Mouse (Mus musculus): ENCODE measurements at regions not wholly inside any gene's neighbourhood (a gene's known extent, or its start where the extent isn't known, plus 50 kb on each side); places are given as distances from the start of the nearest gene placed in this dataset.

GRCm38 (mm10) chr10:17235955-17236650, 486.9 kb upstream of the Cited2 start:
- TF ChIP-seq CTCF (conservative IDR thresholded peaks at IDR 0.05; ENCODE audit: insufficient read depth, insufficient read length, low read depth, low read length) = no peak
- TF ChIP-seq POLR2A (IDR thresholded peaks at IDR 0.05; ENCODE audit: low read depth, low read length) = no peak
- H3K4me3 ChIP-seq (ENCODE audit: insufficient read depth, low read depth, low read length) = no peak overlapping the region
- H3K27me3 ChIP-seq (replicated peaks; ENCODE audit: control insufficient read depth, insufficient read depth, low read length) = no peaks in the 10 kb centered on the region
- H3K4me1 ChIP-seq (ENCODE audit: control insufficient read depth, insufficient read depth, low read length) = no peaks in the 10 kb centered on the region; the same call in 1 of the 2 replicates
- no peak overlapping the region for H3K27ac ChIP-seq (ENCODE audit: insufficient read depth, low read depth, low read length)
- DNase-seq = no peak
- WGBS = 63% methylated on average over 10 of the region's 10 CpGs
- no peaks in the 10 kb centered on the region for H3K36me3 ChIP-seq (ENCODE audit: control insufficient read depth, insufficient read depth, low read length)

- Histone ChIP-seq H3K4me1 (ENCODE audit: control insufficient read depth, insufficient read depth, low read length) (no peaks in the 10 kb centered on the region; the same call in 1 of the 2 replicates), H3K36me3 (ENCODE audit: control insufficient read depth, insufficient read depth, low read length) (no peaks in the 10 kb centered on the region), H3K4me3 (ENCODE audit: insufficient read depth, low read depth, low read length) (no peak overlapping the region), H3K27me3 (replicated peaks; ENCODE audit: control insufficient read depth, insufficient read depth, low read length) (no peaks in the 10 kb centered on the region), H3K27ac (ENCODE audit: insufficient read depth, low read depth, low read length) (no peak overlapping the region)
- WGBS = 63% methylated on average over 2 of the region's 2 CpGs
- DNase-seq = no peak
- no peak for TF ChIP-seq POLR2A (IDR thresholded peaks at IDR 0.05; ENCODE audit: low read depth, low read length)
- no peak for TF ChIP-seq CTCF (conservative IDR thresholded peaks at IDR 0.05; ENCODE audit: insufficient read depth, insufficient read length, low read depth, low read length)
Measured at GRCm38 (mm10) chr10:17236761-17237160, 486.3 kb upstream of the Cited2 start.

GRCm38 (mm10) chr10:17237463-17237862, 485.6 kb upstream of the Cited2 start:
- no peak overlapping the region for H3K27ac ChIP-seq (ENCODE audit: insufficient read depth, low read depth, low read length)
- H3K4me3 ChIP-seq (ENCODE audit: insufficient read depth, low read depth, low read length) = no peak overlapping the region
- no peaks in the 10 kb centered on the region for H3K27me3 ChIP-seq (replicated peaks; ENCODE audit: control insufficient read depth, insufficient read depth, low read length)
- DNase-seq = no peak
- no peaks in the 10 kb centered on the region; the same call in 1 of the 2 replicates for H3K4me1 ChIP-seq (ENCODE audit: control insufficient read depth, insufficient read depth, low read length)
- WGBS = 55% methylated on average over 11 of the region's 11 CpGs
- TF ChIP-seq CTCF (conservative IDR thresholded peaks at IDR 0.05; ENCODE audit: insufficient read depth, insufficient read length, low read depth, low read length) (no peak), POLR2A (IDR thresholded peaks at IDR 0.05; ENCODE audit: low read depth, low read length) (no peak)
- H3K36me3 ChIP-seq (ENCODE audit: control insufficient read depth, insufficient read depth, low read length) = no peaks in the 10 kb centered on the region

- no peak overlapping the region for H3K27ac ChIP-seq (ENCODE audit: insufficient read depth, low read depth, low read length)
- 81% methylated on average over 12 of the region's 12 CpGs for WGBS
- H3K27me3 ChIP-seq (replicated peaks; ENCODE audit: control insufficient read depth, insufficient read depth, low read length) = no peaks in the 10 kb centered on the region
Measured at GRCm38 (mm10) chr10:17237918-17238850, 484.8 kb upstream of the Cited2 start.

GRCm38 (mm10) chr10:17248270-17248669, 474.7 kb upstream of the Cited2 start:
- H3K36me3 ChIP-seq (ENCODE audit: control insufficient read depth, insufficient read depth, low read length) = no peaks in the 10 kb centered on the region
- DNase-seq = no peak
- no peak overlapping the region for H3K4me3 ChIP-seq (ENCODE audit: insufficient read depth, low read depth, low read length)
- WGBS = 56% methylated on average over 2 of the region's 2 CpGs
- H3K4me1 ChIP-seq (ENCODE audit: control insufficient read depth, insufficient read depth, low read length) = no peaks in the 10 kb centered on the region
- no peaks in the 10 kb centered on the region for H3K27me3 ChIP-seq (replicated peaks; ENCODE audit: control insufficient read depth, insufficient read depth, low read length)
- H3K27ac ChIP-seq (ENCODE audit: insufficient read depth, low read depth, low read length) = no peak overlapping the region
- TF ChIP-seq CTCF (conservative IDR thresholded peaks at IDR 0.05; ENCODE audit: insufficient read depth, insufficient read length, low read depth, low read length) (no peak), POLR2A (IDR thresholded peaks at IDR 0.05; ENCODE audit: low read depth, low read length) (no peak)

More at GRCm38 (mm10) chr10:17237918-17238850, 484.8 kb upstream of the Cited2 start:
- Histone ChIP-seq H3K36me3 (ENCODE audit: control insufficient read depth, insufficient read depth, low read length) (no peaks in the 10 kb centered on the region), H3K4me3 (ENCODE audit: insufficient read depth, low read depth, low read length) (no peak overlapping the region), H3K4me1 (ENCODE audit: control insufficient read depth, insufficient read depth, low read length) (no peaks in the 10 kb centered on the region; the same call in 1 of the 2 replicates)
- DNase-seq = no peak
- no peak for TF ChIP-seq POLR2A (IDR thresholded peaks at IDR 0.05; ENCODE audit: low read depth, low read length)

- Histone ChIP-seq H3K27me3 (replicated peaks; ENCODE audit: control insufficient read depth, insufficient read depth, low read length) (no peaks in the 10 kb centered on the region), H3K36me3 (ENCODE audit: control insufficient read depth, insufficient read depth, low read length) (no peaks in the 10 kb centered on the region), H3K27ac (ENCODE audit: insufficient read depth, low read depth, low read length) (no peak overlapping the region), H3K4me1 (ENCODE audit: control insufficient read depth, insufficient read depth, low read length) (no peaks in the 10 kb centered on the region), H3K4me3 (ENCODE audit: insufficient read depth, low read depth, low read length) (no peak overlapping the region)
- WGBS = 72% methylated on average over 4 of the region's 4 CpGs
- TF ChIP-seq CTCF (conservative IDR thresholded peaks at IDR 0.05; ENCODE audit: insufficient read depth, insufficient read length, low read depth, low read length) = no peak
- TF ChIP-seq POLR2A (IDR thresholded peaks at IDR 0.05; ENCODE audit: low read depth, low read length) = no peak
- peak; percentile 40 for DNase-seq
Measured at GRCm38 (mm10) chr10:17253040-17253439, 470.0 kb upstream of the Cited2 start.

GRCm38 (mm10) chr10:17260154-17260553, 462.9 kb upstream of the Cited2 start:
- Histone ChIP-seq H3K4me1 (ENCODE audit: control insufficient read depth, insufficient read depth, low read length) (no peaks in the 10 kb centered on the region), H3K27ac (ENCODE audit: insufficient read depth, low read depth, low read length) (no peak overlapping the region), H3K4me3 (ENCODE audit: insufficient read depth, low read depth, low read length) (no peak overlapping the region), H3K36me3 (ENCODE audit: control insufficient read depth, insufficient read depth, low read length) (no peaks in the 10 kb centered on the region), H3K27me3 (replicated peaks; ENCODE audit: control insufficient read depth, insufficient read depth, low read length) (no peaks in the 10 kb centered on the region)
- 37% methylated on average over 4 of the region's 4 CpGs for WGBS
- TF ChIP-seq CTCF (conservative IDR thresholded peaks at IDR 0.05; ENCODE audit: insufficient read depth, insufficient read length, low read depth, low read length) = no peak
- no peak for TF ChIP-seq POLR2A (IDR thresholded peaks at IDR 0.05; ENCODE audit: low read depth, low read length)
- DNase-seq = peak; percentile 47

All from kidney, adult 2 months (tissue).